Mouse (Mus musculus) heart, embryonic 15.5 days (tissue): ENCODE measurements around the gene Zmynd12. TPM values are rescaled to one million over a fixed set of nuclear protein-coding genes. Genes with fewer than 3 reads are reported as not detected.
A peak's percentile ranks its signal among the peaks of the same experiment; 100 is the strongest.

Experiments used
- ATAC-seq: fragments of 200-750 bp; cut with Nextera tagmentation; replicated peaks from 2 replicates; pipeline ENCODE4 v1.8.0; 2017; ENCODE audit warnings: low read depth, moderate TSS enrichment; ENCODE audit not compliant: insufficient number of reproducible peaks, insufficient read depth, low FRiP score
- H3K27ac ChIP-seq: fragments of 300-500 bp; sonication (generic); 2 replicates; pipeline ENCODE4 v1.5.1; 2015; ENCODE audit warnings: mild to moderate bottlenecking, inconsistent platforms
- H3K27me3 ChIP-seq: fragments of 300-500 bp; sonication (generic); 2 replicates; pipeline ENCODE4 v1.6.1; 2015; ENCODE audit warnings: inconsistent platforms
- H3K36me3 ChIP-seq: fragments of 300-500 bp; sonication (generic); 2 replicates; pipeline ENCODE4 v1.6.1; 2015; ENCODE audit warnings: mild to moderate bottlenecking, inconsistent platforms
- H3K4me1 ChIP-seq: fragments of 300-500 bp; sonication (generic); replicated peaks from 2 replicates; pipeline ENCODE4 v1.6.1; 2015; ENCODE audit warnings: inconsistent platforms
- H3K4me2 ChIP-seq: fragments of 300-500 bp; sonication (generic); 2 replicates; pipeline ENCODE4 v1.6.1; 2015; ENCODE audit warnings: inconsistent platforms, mild to moderate bottlenecking, moderate library complexity
- H3K4me3 ChIP-seq: fragments of 300-500 bp; sonication (generic); 2 replicates; pipeline ENCODE4 v1.5.1; 2015; ENCODE audit warnings: mild to moderate bottlenecking, inconsistent platforms
- H3K9ac ChIP-seq: fragments of 300-500 bp; sonication (generic); 2 replicates; pipeline ENCODE4 v1.6.1; 2015; ENCODE audit warnings: mild to moderate bottlenecking, inconsistent platforms
- H3K9me3 ChIP-seq: fragments of 300-500 bp; sonication (generic); replicated peaks from 2 replicates; pipeline ENCODE4 v1.6.1; 2016; ENCODE audit warnings: inconsistent platforms
- WGBS: fragments of 180-500 bp; shearing (Covaris S2); methylation state at CpG from one replicate; pipeline ENCODE4 v1.1.7; 2015; ENCODE audit warnings: mixed read lengths; 5-methylcytosine and 5-hydroxymethylcytosine counted together
- polyA plus RNA-seq: library from polyadenylated mRNA; unstranded; fragments of >200 nt; fragmentation: Nextera tagmentation; extraction: Ambion mirVana; gene quantifications from 2 replicates; pipeline ENCODE4 v1.2.1, GENCODE M21; 2015

Zmynd12 gene
- polyA plus RNA-seq, 1 experiment from 2014 or later = 0.28 TPM

DNA sequence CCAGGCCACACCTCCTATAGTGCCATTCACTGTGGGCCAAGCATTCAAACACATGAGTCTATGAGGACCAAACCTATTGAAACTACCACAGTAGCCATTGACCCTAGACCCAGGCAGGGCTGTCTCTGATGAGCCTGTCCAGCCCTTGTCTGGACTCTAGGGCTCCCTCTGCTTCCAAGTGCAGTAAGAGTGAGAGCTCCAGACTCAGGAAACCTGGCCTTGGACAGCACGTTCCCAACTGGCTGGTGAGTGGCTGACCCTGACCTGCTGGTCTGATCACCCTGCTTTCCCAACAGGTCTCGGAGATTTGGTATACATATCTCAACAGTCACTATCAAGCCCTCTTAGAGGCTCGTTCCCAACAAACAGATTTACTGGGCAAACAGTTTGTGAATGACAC, 25.2 kb downstream of the Zmynd12 start:
- Histone ChIP-seq H3K4me3 (no peak overlapping the region), H3K9me3 (no peaks in the 10 kb centered on the region), H3K9ac (no peak overlapping the region), H3K4me2 (no peak overlapping the region), H3K27me3 (no peaks in the 10 kb centered on the region), H3K27ac (no peak overlapping the region), H3K4me1 (no peaks in the 10 kb centered on the region; the same call in 1 of the 2 replicates), H3K36me3 (no peaks in the 10 kb centered on the region)
- WGBS = 65% methylated on average over 3 of the region's 3 CpGs
- ATAC-seq = no peak

DNA sequence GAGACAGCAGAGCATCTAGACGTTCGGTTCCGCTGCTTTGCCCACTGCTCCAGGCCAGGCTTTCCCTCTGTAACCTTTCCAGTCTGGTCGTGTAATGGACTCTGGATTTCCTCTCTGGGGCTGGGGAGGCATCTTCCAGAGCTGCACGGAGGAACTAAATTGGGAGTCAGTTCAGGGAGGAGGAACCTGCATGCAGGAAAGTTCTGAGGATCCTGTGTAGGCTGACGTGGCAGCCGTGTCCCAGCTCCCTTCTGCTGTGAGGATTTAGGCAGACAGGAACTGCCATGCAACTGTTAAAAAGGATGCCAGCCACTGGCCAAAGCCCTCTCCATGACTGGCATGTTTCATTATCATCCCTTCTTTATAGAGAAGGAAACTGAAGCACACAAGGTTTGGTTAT, 27.8 kb downstream of the Zmynd12 start:
- Histone ChIP-seq H3K27me3 (no peaks in the 10 kb centered on the region), H3K9ac (no peak overlapping the region), H3K4me2 (no peak overlapping the region), H3K4me3 (no peak overlapping the region), H3K4me1 (peaks cover 7% of the 10 kb centered on the region), H3K36me3 (no peaks in the 10 kb centered on the region), H3K9me3 (no peaks in the 10 kb centered on the region), H3K27ac (no peak overlapping the region)
- no peak for ATAC-seq
- 65% methylated on average over 7 of the region's 7 CpGs for WGBS

- H3K4me2 ChIP-seq = no peak overlapping the region
- no peak overlapping the region for H3K4me3 ChIP-seq
- no peaks in the 10 kb centered on the region for H3K9me3 ChIP-seq
- 62% methylated on average over 5 of the region's 5 CpGs for WGBS
- ATAC-seq = 0 out of 2 replicates have a peak, but pooled peaks have one; percentile 14
- H3K36me3 ChIP-seq = no peaks in the 10 kb centered on the region
- H3K27ac ChIP-seq = no peak overlapping the region
- peaks cover 7% of the 10 kb centered on the region for H3K4me1 ChIP-seq
- H3K27me3 ChIP-seq = no peaks in the 10 kb centered on the region
- no peak overlapping the region for H3K9ac ChIP-seq
Observed at GRCm38 (mm10) chr4:119453128-119453527, 30.5 kb downstream of the Zmynd12 start.

DNA sequence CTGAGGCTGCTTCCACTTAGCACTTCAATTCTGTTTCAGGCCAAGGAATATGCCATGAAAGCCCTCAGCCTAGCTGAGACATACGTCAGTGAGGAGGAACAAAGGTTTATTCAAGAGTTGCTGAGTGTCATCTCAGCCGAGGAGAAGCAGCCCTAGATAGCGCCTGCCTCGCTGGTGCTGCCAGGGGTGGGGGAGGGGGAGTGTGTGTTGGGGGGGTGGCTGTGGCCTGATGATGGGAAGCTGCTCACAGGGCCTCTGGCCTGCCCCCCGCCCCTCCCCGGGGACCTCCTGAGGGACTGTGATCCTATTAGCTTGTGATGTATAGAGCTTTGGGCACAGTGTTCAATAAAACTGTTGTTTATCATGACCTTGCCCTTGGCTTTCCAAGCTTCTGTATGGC, 30.9 kb downstream of the Zmynd12 start:
- no peak overlapping the region for H3K9ac ChIP-seq
- H3K9me3 ChIP-seq = no peaks in the 10 kb centered on the region
- H3K36me3 ChIP-seq = no peaks in the 10 kb centered on the region
- no peak overlapping the region for H3K4me2 ChIP-seq
- WGBS = 13% methylated on average over 6 of the region's 6 CpGs
- no peak for ATAC-seq
- H3K4me3 ChIP-seq = no peak overlapping the region
- H3K27ac ChIP-seq = no peak overlapping the region
- H3K27me3 ChIP-seq = no peaks in the 10 kb centered on the region
- H3K4me1 ChIP-seq = peaks cover 7% of the 10 kb centered on the region

- Histone ChIP-seq H3K4me1 (peaks cover 37% of the 10 kb centered on the region), H3K27me3 (no peaks in the 10 kb centered on the region), H3K9me3 (no peaks in the 10 kb centered on the region), H3K36me3 (no peaks in the 10 kb centered on the region), H3K4me3 (no peak overlapping the region), H3K9ac (no peak overlapping the region), H3K4me2 (peak overlapping the region; percentile 22; the same call in 1 of the 2 replicates), H3K27ac (peak overlapping the region; percentile 65)
- WGBS = 42% methylated on average over 5 of the region's 5 CpGs
- no peak for ATAC-seq
Observed at GRCm38 (mm10) chr4:119460296-119460695, 37.7 kb downstream of the Zmynd12 start.

DNA sequence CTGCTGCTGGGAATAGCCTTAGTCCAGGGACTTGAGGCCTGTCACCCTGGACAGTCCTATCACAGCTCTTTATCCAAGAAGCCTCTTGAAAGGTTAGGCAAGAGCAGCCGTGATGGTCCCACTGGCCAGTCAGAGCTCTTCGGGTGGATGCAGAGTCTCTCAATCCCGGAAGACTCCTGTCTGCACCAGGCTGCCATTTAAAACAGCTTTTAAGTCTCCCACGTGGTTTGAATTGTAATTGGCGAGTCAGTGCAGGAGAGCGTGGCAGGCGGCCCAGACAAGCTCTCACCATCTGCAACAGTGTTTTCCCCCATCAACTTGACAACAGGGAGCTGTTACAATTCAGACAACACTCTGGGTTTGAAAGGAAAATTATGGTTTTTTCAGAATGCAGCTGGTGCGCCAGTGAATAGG, 38.1 kb downstream of the Zmynd12 start:
- H3K4me3 ChIP-seq = no peak overlapping the region
- H3K27ac ChIP-seq = peak overlapping the region; percentile 65
- H3K4me2 ChIP-seq = peak overlapping the region; percentile 22; the same call in 1 of the 2 replicates
- H3K36me3 ChIP-seq = no peaks in the 10 kb centered on the region
- no peaks in the 10 kb centered on the region for H3K27me3 ChIP-seq
- H3K9me3 ChIP-seq = no peaks in the 10 kb centered on the region
- peaks cover 37% of the 10 kb centered on the region for H3K4me1 ChIP-seq
- H3K9ac ChIP-seq = no peak overlapping the region
- peak; percentile 65 for ATAC-seq
- 20% methylated on average over 8 of the region's 8 CpGs for WGBS

- Histone ChIP-seq H3K27ac (peak overlapping the region; percentile 82), H3K36me3 (no peaks in the 10 kb centered on the region), H3K27me3 (peaks cover 3% of the 10 kb centered on the region; the same call in 1 of the 2 replicates), H3K9me3 (no peaks in the 10 kb centered on the region), H3K4me3 (no peak overlapping the region), H3K9ac (no peak overlapping the region), H3K4me2 (peak overlapping the region; percentile 41; the same call in 1 of the 2 replicates), H3K4me1 (peaks cover 37% of the 10 kb centered on the region)
- WGBS = 75% methylated on average over 3 of the region's 3 CpGs
- no peak for ATAC-seq
Observed at GRCm38 (mm10) chr4:119462457-119462856, 39.8 kb downstream of the Zmynd12 start.

DNA sequence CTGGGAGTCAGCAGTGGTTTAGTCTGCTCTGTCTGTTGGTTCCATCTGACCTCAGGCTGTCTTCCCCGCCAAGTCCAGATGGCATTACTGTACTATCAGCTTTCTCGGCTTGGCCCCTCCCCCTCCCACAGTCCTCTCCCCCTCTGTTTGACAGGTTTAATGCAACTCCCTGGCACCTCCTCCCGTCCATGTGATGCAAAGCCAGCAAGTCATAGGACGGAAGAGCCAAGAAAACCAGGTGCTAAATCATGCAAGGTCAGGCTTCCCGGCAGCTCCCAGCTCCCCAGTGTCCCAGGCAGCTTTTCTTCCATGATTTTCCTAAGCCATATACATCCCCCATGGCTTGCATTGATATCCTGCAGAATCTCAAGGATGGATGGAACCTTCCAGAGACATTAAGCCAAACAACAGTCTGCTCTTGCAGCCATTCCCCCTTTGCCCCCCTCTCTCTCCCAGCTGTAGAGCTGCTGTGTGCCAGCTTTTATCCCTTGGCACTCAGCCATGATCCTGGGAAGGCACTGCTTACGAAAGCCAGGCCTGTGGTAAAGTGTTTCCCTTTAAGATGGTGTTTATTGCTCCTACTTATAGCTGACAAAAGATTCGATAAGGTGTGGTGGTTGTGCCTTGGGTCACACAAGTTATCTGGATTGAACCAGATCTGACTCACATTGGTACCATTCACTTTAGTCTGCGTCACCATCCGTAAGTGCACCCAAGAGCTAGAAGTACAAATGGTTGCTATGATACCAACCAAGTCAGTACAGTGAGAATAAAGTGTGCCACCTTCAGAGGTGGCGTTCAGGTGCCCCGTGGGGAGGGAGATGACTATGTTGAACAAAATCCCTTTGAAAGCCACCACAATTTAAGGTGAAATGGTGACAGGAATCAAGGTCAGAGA, 40.5 kb downstream of the Zmynd12 start:
- ATAC-seq = peak; percentile 62

GRCm38 (mm10) chr4:119463756-119464419, 41.3 kb downstream of the Zmynd12 start:
- H3K27me3 ChIP-seq = peaks cover 3% of the 10 kb centered on the region; the same call in 1 of the 2 replicates
- no peaks in the 10 kb centered on the region for H3K9me3 ChIP-seq
- ATAC-seq = no peak
- H3K27ac ChIP-seq = peak overlapping the region; percentile 82
- H3K9ac ChIP-seq = no peak overlapping the region
- WGBS = 49% methylated on average over 13 of the region's 13 CpGs
- H3K36me3 ChIP-seq = no peaks in the 10 kb centered on the region
- H3K4me3 ChIP-seq = no peak overlapping the region
- peaks cover 37% of the 10 kb centered on the region for H3K4me1 ChIP-seq
- peak overlapping the region; percentile 41 for H3K4me2 ChIP-seq

More for the DNA sequence above, 40.5 kb downstream of the Zmynd12 start:
- H3K27me3 ChIP-seq = peaks cover 3% of the 10 kb centered on the region; the same call in 1 of the 2 replicates
- H3K4me3 ChIP-seq = peak overlapping the region; percentile 3; the same call in 1 of the 2 replicates
- no peaks in the 10 kb centered on the region for H3K36me3 ChIP-seq
- no peak overlapping the region for H3K9ac ChIP-seq
- no peaks in the 10 kb centered on the region for H3K9me3 ChIP-seq
- peaks cover 37% of the 10 kb centered on the region for H3K4me1 ChIP-seq
- H3K27ac ChIP-seq = peak overlapping the region; percentile 82
- peak overlapping the region; percentile 41 for H3K4me2 ChIP-seq
- 22% methylated on average over 11 of the region's 11 CpGs for WGBS

DNA sequence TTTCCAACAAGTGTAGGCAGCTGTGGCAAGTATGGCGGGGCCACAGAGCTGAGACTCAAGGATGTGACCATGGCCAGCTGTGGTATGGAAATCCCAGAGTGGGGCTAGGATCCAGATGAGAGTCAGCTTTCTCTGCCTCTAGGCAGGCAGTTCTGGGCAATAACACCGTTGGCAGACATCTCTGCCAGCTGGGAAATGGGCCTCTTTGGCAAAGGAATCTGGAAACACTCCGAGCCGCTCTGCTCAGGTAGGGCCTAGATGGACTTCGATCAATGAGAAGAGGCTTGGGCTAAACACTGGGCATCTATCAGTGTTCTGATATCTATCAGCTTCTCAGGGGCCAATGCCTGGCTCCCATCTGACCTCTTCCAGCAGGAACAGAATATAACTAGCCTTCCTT, 43.2 kb downstream of the Zmynd12 start:
- H3K4me3 ChIP-seq = no peak overlapping the region
- H3K4me2 ChIP-seq = no peak overlapping the region
- H3K36me3 ChIP-seq = no peaks in the 10 kb centered on the region
- 89% methylated on average over 5 of the region's 5 CpGs for WGBS
- H3K9ac ChIP-seq = no peak overlapping the region
- ATAC-seq = no peak
- no peaks in the 10 kb centered on the region for H3K9me3 ChIP-seq
- H3K4me1 ChIP-seq = peaks cover 31% of the 10 kb centered on the region
- H3K27ac ChIP-seq = no peak overlapping the region
- H3K27me3 ChIP-seq = peaks cover 3% of the 10 kb centered on the region; the same call in 1 of the 2 replicates

DNA sequence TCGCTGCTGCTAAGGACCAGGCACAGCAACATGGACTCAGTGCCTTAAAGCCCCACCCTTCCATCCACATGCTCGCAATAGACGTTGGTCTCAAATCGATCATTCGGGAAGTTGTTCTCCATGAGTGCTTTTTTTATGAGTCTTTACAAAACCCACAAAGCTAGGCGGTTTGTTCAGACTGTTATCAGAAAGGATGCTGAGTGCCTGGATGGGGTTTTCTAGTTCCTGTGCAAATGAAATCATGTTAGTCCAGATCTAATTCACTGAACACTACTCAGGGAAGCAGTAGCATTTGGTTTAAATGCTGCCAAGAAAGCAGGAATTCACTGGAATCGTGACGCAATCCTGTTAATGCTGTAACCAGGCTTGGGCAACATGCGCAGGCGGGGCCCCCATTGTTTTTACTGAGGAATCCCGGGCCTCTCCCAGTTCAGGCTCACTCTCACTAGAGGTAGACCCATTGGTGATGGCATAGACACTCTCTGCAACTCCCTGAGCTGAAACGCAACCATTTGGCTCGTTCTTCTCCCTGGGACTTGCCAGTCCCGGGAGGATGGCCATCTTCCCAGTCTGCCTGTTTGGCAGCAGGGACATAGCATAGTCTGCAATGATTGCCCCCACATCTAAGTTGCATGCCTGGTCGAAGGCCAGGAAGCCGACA, 45.2 kb downstream of the Zmynd12 start:
- Histone ChIP-seq H3K27me3 (peaks cover 3% of the 10 kb centered on the region; the same call in 1 of the 2 replicates), H3K4me1 (peaks cover 14% of the 10 kb centered on the region), H3K9ac (no peak overlapping the region), H3K4me2 (no peak overlapping the region), H3K27ac (no peak overlapping the region), H3K36me3 (no peaks in the 10 kb centered on the region), H3K4me3 (no peak overlapping the region), H3K9me3 (no peaks in the 10 kb centered on the region)
- no peak for ATAC-seq
- 82% methylated on average over 16 of the region's 16 CpGs for whole genome bisulfite sequencing
